Mouse (Mus musculus): ENCODE data around the gene Slc12a1.
A peak's percentile ranks its signal among the peaks of the same experiment; 100 is the strongest.
"Not testable (repeated sequence)": the region's sequence is repeated elsewhere in the genome, so short reads cannot be mapped to it uniquely, and the experiment has no call there.

Slc12a1 gene

GRCm38 (mm10) chr2:125152388-125152787, at the start of gene Slc12a1:
Gene Slc12a1, plus strand, starts transcription at chr2:125152505.
- DNase-seq (ENCODE audit: inconsistent ontology term) = no peak

GRCm38 (mm10) chr2:125104491-125104890, 47.8 kb upstream of the Slc12a1 start:
- not testable (repeated sequence) for DNase-seq (ENCODE audit: inconsistent ontology term)

GRCm38 (mm10) chr2:125106536-125106935, 45.8 kb upstream of the Slc12a1 start:
- DNase-seq (ENCODE audit: inconsistent ontology term) = not testable (repeated sequence)

GRCm38 (mm10) chr2:125119381-125120110, 32.8 kb upstream of the Slc12a1 start:
- DNase-seq (ENCODE audit: inconsistent ontology term) = no peak

- DNase-seq (ENCODE audit: inconsistent ontology term) = no peak
Measured at GRCm38 (mm10) chr2:125122288-125122623, 30.0 kb upstream of the Slc12a1 start.

- peak; percentile 76 for DNase-seq (ENCODE audit: inconsistent ontology term)
Measured at GRCm38 (mm10) chr2:125122624-125123476, 29.5 kb upstream of the Slc12a1 start.

GRCm38 (mm10) chr2:125123477-125123852, 28.8 kb upstream of the Slc12a1 start, which contains the start of gene Myef2:
Gene Myef2, minus strand, starts transcription at chr2:125123661.
- peak; percentile 88 for DNase-seq (ENCODE audit: inconsistent ontology term)

- DNase-seq (ENCODE audit: inconsistent ontology term) = no peak
Measured at GRCm38 (mm10) chr2:125125824-125126223, 26.5 kb upstream of the Slc12a1 start.

GRCm38 (mm10) chr2:125126792-125127191, 25.5 kb upstream of the Slc12a1 start:
- no peak for DNase-seq (ENCODE audit: inconsistent ontology term)

GRCm38 (mm10) chr2:125134113-125134512, 18.2 kb upstream of the Slc12a1 start:
- DNase-seq (ENCODE audit: inconsistent ontology term) = no peak

GRCm38 (mm10) chr2:125135903-125136811, 16.1 kb upstream of the Slc12a1 start, which contains the start of gene Ctxn2:
Gene Ctxn2, plus strand, starts transcription at chr2:125136692.
- DNase-seq (ENCODE audit: inconsistent ontology term) = peak; percentile 83

- DNase-seq (ENCODE audit: inconsistent ontology term) = no peak
Measured at GRCm38 (mm10) chr2:125136846-125137245, 15.5 kb upstream of the Slc12a1 start.

GRCm38 (mm10) chr2:125142336-125142735, 10.0 kb upstream of the Slc12a1 start:
- DNase-seq (ENCODE audit: inconsistent ontology term) = no peak

- no peak for DNase-seq (ENCODE audit: inconsistent ontology term)
Measured at GRCm38 (mm10) chr2:125154294-125154693, 2.0 kb downstream of the Slc12a1 start.

GRCm38 (mm10) chr2:125155504-125155903, 3.2 kb downstream of the Slc12a1 start:
- DNase-seq (ENCODE audit: inconsistent ontology term) = no peak

GRCm38 (mm10) chr2:125162012-125162470, 9.7 kb downstream of the Slc12a1 start:
- DNase-seq (ENCODE audit: inconsistent ontology term) = no peak

- DNase-seq (ENCODE audit: inconsistent ontology term) = no peak
Measured at GRCm38 (mm10) chr2:125178225-125178798, 26.0 kb downstream of the Slc12a1 start.

GRCm38 (mm10) chr2:125187904-125188303, 35.6 kb downstream of the Slc12a1 start:
- DNase-seq (ENCODE audit: inconsistent ontology term) = no peak

- DNase-seq (ENCODE audit: inconsistent ontology term) = peak; percentile 51
Measured at GRCm38 (mm10) chr2:125189197-125189596, 36.9 kb downstream of the Slc12a1 start.

GRCm38 (mm10) chr2:125192905-125193304, 40.6 kb downstream of the Slc12a1 start:
- no peak for DNase-seq (ENCODE audit: inconsistent ontology term)

- DNase-seq (ENCODE audit: inconsistent ontology term) = no peak
Measured at GRCm38 (mm10) chr2:125196771-125197170, 44.5 kb downstream of the Slc12a1 start.
